Mouse (Mus musculus) embryonic fibroblast, embryonic 13.5 days (primary cell): ENCODE measurements at regions not wholly inside any gene's neighbourhood (a gene's known extent, or its start where the extent isn't known, plus 50 kb on each side); places are given as distances from the start of the nearest gene placed in this dataset.

Experiments
- CTCF ChIP-seq: IDR thresholded peaks from 2 replicates; pipeline ENCODE4 v1.5.1; 2011; ENCODE audit warnings: mild to moderate bottlenecking, control low read depth, low read length, moderate library complexity, borderline replicate concordance; ENCODE audit not compliant: insufficient read depth
- POLR2A ChIP-seq: IDR thresholded peaks from 2 replicates; pipeline ENCODE4 v1.6.1; 2011; ENCODE audit warnings: low read depth, mild to moderate bottlenecking, control low read depth, low read length, moderate library complexity

DNA sequence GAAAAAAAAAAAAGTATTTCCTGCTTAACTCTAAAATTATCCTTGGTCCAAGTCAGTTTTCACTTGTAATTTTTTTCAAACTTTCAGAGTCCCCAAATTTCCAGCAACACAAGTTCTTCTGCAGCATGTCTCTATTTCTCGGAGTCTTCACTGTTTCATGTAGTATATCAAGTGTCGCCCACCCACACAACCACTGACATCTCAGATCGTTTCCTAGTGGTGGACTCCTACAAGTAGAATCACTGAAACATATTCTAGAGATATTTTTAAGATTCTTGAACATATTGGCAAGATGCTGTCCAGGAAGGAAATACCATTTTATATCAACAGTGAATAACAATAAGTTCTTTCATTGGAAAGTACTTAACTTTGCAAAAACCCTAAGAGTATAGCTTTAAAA, 89.1 kb upstream of the Robo2 start:
- TF ChIP-seq POLR2A = no peak
- TF ChIP-seq CTCF = no peak
